Mouse (Mus musculus): Measurements from ENCODE around the gene Gpsm1. TPM values are rescaled to one million over a fixed set of nuclear protein-coding genes. Genes with fewer than 3 reads are reported as not detected.

The Gpsm1 gene
- not detected for polyA plus RNA-seq (2014; fragmentation: Illumina TruSeq; extraction: RNeasy Lipid Tissue Mini Kit (QIAGEN cat#74804); ENCODE audit: low replicate concordance)

GRCm38 (mm10) chr2:26315072-26315924 is at the start of gene Gpsm1:
Gene Gpsm1, plus strand, starts transcription at chr2:26315515.

GRCm38 (mm10) chr2:26294457-26294856 is 20.9 kb upstream of the Gpsm1 start, which contains the start of gene Ccdc187:
Gene Ccdc187, minus strand, starts transcription at chr2:26294557.

GRCm38 (mm10) chr2:26351358-26352290 is 36.3 kb downstream of the Gpsm1 start, which contains the start of gene Dnlz:
Gene Dnlz, minus strand, starts transcription at chr2:26352110.

GRCm38 (mm10) chr2:26360772-26361171 is 45.5 kb downstream of the Gpsm1 start, which contains the start of gene Card9:
Gene Card9, minus strand, starts transcription at chr2:26360918.

GRCm38 (mm10) chr2:26380131-26380771 is 64.9 kb downstream of the Gpsm1 start, which contains the start of gene Snapc4:
Gene Snapc4, minus strand, starts transcription at chr2:26380653.

GRCm38 (mm10) chr2:26389154-26389690 is 73.9 kb downstream of the Gpsm1 start, which contains the start of the genes Entr1 and Pmpca:
Gene Entr1, minus strand, starts transcription at chr2:26389316.
Gene Pmpca, plus strand, starts transcription at chr2:26389339.

Other genes starting within 250 kb of the Gpsm1 start
- gene Nacc2, start 192.3 kb upstream of the Gpsm1 start, polyA plus RNA-seq (2014; fragmentation: Illumina TruSeq; extraction: RNeasy Lipid Tissue Mini Kit (QIAGEN cat#74804); ENCODE audit: low replicate concordance), result 9.4 TPM
- not detected for gene Lhx3, start 107.2 kb upstream of the Gpsm1 start, polyA plus RNA-seq (2014; fragmentation: Illumina TruSeq; extraction: RNeasy Lipid Tissue Mini Kit (QIAGEN cat#74804); ENCODE audit: low replicate concordance)
- 6.0 TPM for gene Qsox2, start 78.0 kb upstream of the Gpsm1 start, polyA plus RNA-seq (2014; fragmentation: Illumina TruSeq; extraction: RNeasy Lipid Tissue Mini Kit (QIAGEN cat#74804); ENCODE audit: low replicate concordance)
- gene Ccdc187, start 21.0 kb upstream of the Gpsm1 start, polyA plus RNA-seq (2014; fragmentation: Illumina TruSeq; extraction: RNeasy Lipid Tissue Mini Kit (QIAGEN cat#74804); ENCODE audit: low replicate concordance), result 0.11 TPM
- gene Dnlz, start 36.6 kb downstream of the Gpsm1 start, polyA plus RNA-seq (2014; fragmentation: Illumina TruSeq; extraction: RNeasy Lipid Tissue Mini Kit (QIAGEN cat#74804); ENCODE audit: low replicate concordance), result 0.67 TPM
- gene Card9, start 45.4 kb downstream of the Gpsm1 start, polyA plus RNA-seq (2014; fragmentation: Illumina TruSeq; extraction: RNeasy Lipid Tissue Mini Kit (QIAGEN cat#74804); ENCODE audit: low replicate concordance), result not detected
- gene Snapc4, start 65.1 kb downstream of the Gpsm1 start, polyA plus RNA-seq (2014; fragmentation: Illumina TruSeq; extraction: RNeasy Lipid Tissue Mini Kit (QIAGEN cat#74804); ENCODE audit: low replicate concordance), result 2.5 TPM
- 27.0 TPM for gene Entr1, start 73.8 kb downstream of the Gpsm1 start, polyA plus RNA-seq (2014; fragmentation: Illumina TruSeq; extraction: RNeasy Lipid Tissue Mini Kit (QIAGEN cat#74804); ENCODE audit: low replicate concordance)
- 81.5 TPM for gene Pmpca, start 73.8 kb downstream of the Gpsm1 start, polyA plus RNA-seq (2014; fragmentation: Illumina TruSeq; extraction: RNeasy Lipid Tissue Mini Kit (QIAGEN cat#74804); ENCODE audit: low replicate concordance)
- 4.4 TPM for gene Inpp5e, start 93.7 kb downstream of the Gpsm1 start, polyA plus RNA-seq (2014; fragmentation: Illumina TruSeq; extraction: RNeasy Lipid Tissue Mini Kit (QIAGEN cat#74804); ENCODE audit: low replicate concordance)
- 58.1 TPM for gene Sec16a, start 129.7 kb downstream of the Gpsm1 start, polyA plus RNA-seq (2014; fragmentation: Illumina TruSeq; extraction: RNeasy Lipid Tissue Mini Kit (QIAGEN cat#74804); ENCODE audit: low replicate concordance)
- 1.1 TPM for gene Notch1, start 201.1 kb downstream of the Gpsm1 start, polyA plus RNA-seq (2014; fragmentation: Illumina TruSeq; extraction: RNeasy Lipid Tissue Mini Kit (QIAGEN cat#74804); ENCODE audit: low replicate concordance)